Mouse (Mus musculus): ENCODE data around the gene Olfr868.

DNA sequence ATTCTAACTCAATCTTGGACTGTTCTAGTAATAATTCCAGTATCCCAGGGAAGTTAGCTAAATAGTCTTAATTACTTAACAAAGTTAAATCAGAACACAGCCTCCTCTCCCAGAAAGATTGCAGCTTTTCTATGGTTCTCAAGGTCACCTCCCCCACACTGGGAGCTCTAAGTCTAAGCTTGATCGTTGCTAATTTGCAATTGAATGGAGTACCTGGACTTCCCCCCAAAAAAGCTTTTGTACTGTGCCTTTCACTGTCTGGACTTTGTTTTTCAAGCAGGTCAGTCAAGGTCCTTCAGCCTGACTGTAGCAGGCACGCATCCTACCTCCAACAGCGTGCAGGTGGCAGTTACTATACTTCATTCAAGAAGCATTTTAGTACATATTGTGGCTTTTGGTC, 28.2 kb upstream of the Olfr868 start:
- TF ChIP-seq CTCF (IDR thresholded peaks at IDR 0.05; ENCODE audit: low read depth) (no peak), EP300 (IDR thresholded peaks at IDR 0.05; ENCODE audit: low read depth) (no peak)
